1 mouse cellular context compared by ENCODE assay signal in the genomic region with DNA sequence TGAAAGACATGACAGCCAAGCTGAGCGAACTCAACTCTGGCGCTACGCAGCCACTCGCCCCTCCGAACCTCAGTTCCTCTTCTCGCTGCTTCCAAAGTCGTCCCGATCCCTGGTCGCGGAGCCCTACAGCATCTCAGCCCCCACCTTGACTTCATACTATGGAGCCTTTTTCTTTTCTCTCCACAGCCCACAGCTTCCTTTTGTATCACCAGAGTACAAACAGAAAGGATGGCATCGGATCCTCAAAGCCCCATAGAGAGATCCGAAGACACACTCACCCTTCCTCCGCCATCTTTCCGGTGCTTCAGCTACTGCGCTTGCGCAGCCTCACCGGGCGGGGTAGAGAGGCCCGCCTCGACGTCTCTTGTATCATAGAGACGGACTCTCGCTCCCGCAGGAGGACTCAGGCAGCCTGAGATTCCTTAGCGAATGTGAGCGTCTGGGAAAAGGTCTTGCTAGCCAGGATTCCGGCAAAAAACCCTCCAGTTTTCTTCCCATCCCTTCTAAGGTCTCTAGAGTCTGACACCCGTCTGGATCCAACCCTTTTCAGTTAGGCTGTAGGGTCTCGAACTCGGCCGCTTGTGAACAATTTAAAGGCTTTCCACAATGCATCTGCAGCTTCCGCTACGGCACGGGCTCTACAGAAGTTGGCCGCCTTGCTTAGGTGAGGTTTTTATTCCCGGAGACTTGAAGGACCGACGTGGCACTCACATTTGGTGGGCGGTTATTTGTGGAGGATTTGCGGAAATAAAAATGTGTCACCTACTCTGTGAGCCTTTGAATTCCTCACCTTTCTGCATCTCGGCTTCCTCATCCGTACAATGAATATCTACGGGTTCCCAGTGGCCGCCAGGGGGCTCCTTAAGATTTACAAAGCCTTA.
TF ChIP-seq lines count a peak whose summit lies in the region.

A gene (minus strand): TSS at position 332 of the 881 bp plus-strand sequence.

TF ChIP-seq in MEL, 35 proteins besides CTCF, POLR2A, EP300 and RAD21 (continued from another document):
- peak; percentile 97 for TF ChIP-seq TBP (IDR thresholded peaks at IDR 0.05; ENCODE audit: low read depth, low read length)
- no peak for TF ChIP-seq MYB (IDR thresholded peaks at IDR 0.05; ENCODE audit: low read depth, low read length)
- 0 out of 2 replicates have a peak, but pooled peaks have one; percentile 10 for TF ChIP-seq USF1 (IDR thresholded peaks at IDR 0.05; ENCODE audit: low read depth, low read length)
- no peak for TF ChIP-seq UBTF (IDR thresholded peaks at IDR 0.05; ENCODE audit: borderline replicate concordance, insufficient read depth, low read depth, low read length)
- 0 out of 2 replicates have a peak, but pooled peaks have one; percentile 81 for TF ChIP-seq MXI1 (IDR thresholded peaks at IDR 0.05; ENCODE audit: low read depth, low read length)
- peak; percentile 48; the same call in 1 of the 2 replicates for TF ChIP-seq GABPA (IDR thresholded peaks at IDR 0.05; ENCODE audit: low read depth, low read length)
- TF ChIP-seq POLR2AphosphoS2 (IDR thresholded peaks at IDR 0.05; ENCODE audit: low read length): peak; percentile 95
- no peak for TF ChIP-seq TAL1 (IDR thresholded peaks at IDR 0.05; ENCODE audit: low read length)
- TF ChIP-seq SIN3A (IDR thresholded peaks at IDR 0.05; ENCODE audit: low read length): peak; percentile 82
